Mouse (Mus musculus): Measurements from ENCODE around the gene Rap1gap2. TPM values are rescaled to one million over a fixed set of nuclear protein-coding genes. Genes with fewer than 3 reads are reported as not detected.

Gene Rap1gap2
- total and polyA plus RNA-seq, 3 experiments: 5.1 to 12.9 (median 6.1) TPM

- DNase-seq: no peak
Observed at GRCm38 (mm10) chr11:74411943-74412342, 198.8 kb downstream of the Rap1gap2 start.

GRCm38 (mm10) chr11:74409757-74410174 lies 200.9 kb downstream of the Rap1gap2 start:
- peak; percentile 81 for DNase-seq

- no peak for DNase-seq
Observed at GRCm38 (mm10) chr11:74409447-74409754, 201.3 kb downstream of the Rap1gap2 start.

GRCm38 (mm10) chr11:74408587-74409446 lies 201.9 kb downstream of the Rap1gap2 start:
- peak; percentile 97 for DNase-seq

GRCm38 (mm10) chr11:74405201-74405600 lies 205.5 kb downstream of the Rap1gap2 start:
- no peak for DNase-seq

- no peak for DNase-seq
Observed at GRCm38 (mm10) chr11:74404216-74404615, 206.5 kb downstream of the Rap1gap2 start.

- no peak for DNase-seq
Observed at GRCm38 (mm10) chr11:74402126-74402525, 208.6 kb downstream of the Rap1gap2 start.

- peak; percentile 64 for DNase-seq
Observed at GRCm38 (mm10) chr11:74395583-74395982, 215.1 kb downstream of the Rap1gap2 start.

- DNase-seq: peak; percentile 61
Observed at GRCm38 (mm10) chr11:74393489-74393888, 217.2 kb downstream of the Rap1gap2 start.

- no peak for DNase-seq
Observed at GRCm38 (mm10) chr11:74392903-74393302, 217.8 kb downstream of the Rap1gap2 start.

GRCm38 (mm10) chr11:74391899-74392298 lies 218.8 kb downstream of the Rap1gap2 start:
- no peak for DNase-seq

- no peak for DNase-seq
Observed at GRCm38 (mm10) chr11:74387203-74387602, 223.5 kb downstream of the Rap1gap2 start.

- peak; percentile 41 for DNase-seq
Observed at GRCm38 (mm10) chr11:74385674-74386073, 225.0 kb downstream of the Rap1gap2 start.

GRCm38 (mm10) chr11:74379166-74379873 lies 231.4 kb downstream of the Rap1gap2 start:
- peak; percentile 38 for DNase-seq

- DNase-seq: peak; percentile 47
Observed at GRCm38 (mm10) chr11:74376847-74377246, 233.9 kb downstream of the Rap1gap2 start.

- DNase-seq: peak; percentile 70
Observed at GRCm38 (mm10) chr11:74371393-74372100, 239.2 kb downstream of the Rap1gap2 start.

- no peak for DNase-seq
Observed at GRCm38 (mm10) chr11:74361769-74362168, 248.9 kb downstream of the Rap1gap2 start, which contains the start of gene Olfr412. Gene Olfr412, plus strand, starts transcription at chr11:74362069.

- no peak for DNase-seq
Observed at GRCm38 (mm10) chr11:74352550-74352949, 258.2 kb downstream of the Rap1gap2 start, which contains the start of gene Olfr411. Gene Olfr411, minus strand, starts transcription at chr11:74352650.

GRCm38 (mm10) chr11:74337931-74338330 lies 272.8 kb downstream of the Rap1gap2 start, which contains the start of gene Olfr410:
Gene Olfr410, minus strand, starts transcription at chr11:74338031.
- no peak for DNase-seq
